Mouse (Mus musculus) myocyte (in vitro differentiated cells): ENCODE measurements around the gene Cyb5d2. TPM values are rescaled to one million over a fixed set of nuclear protein-coding genes. Genes with fewer than 3 reads are reported as not detected.

Experiments used
- H3K27me3 ChIP-seq: one replicate; pipeline ENCODE4 v1.6.1; 2011; ENCODE audit not compliant: control insufficient read depth, insufficient read depth, insufficient read length
- H3K36me3 ChIP-seq: one replicate; pipeline ENCODE4 v1.6.1; 2011; ENCODE audit not compliant: control insufficient read depth, insufficient read depth
- H3K4me2 ChIP-seq: one replicate; pipeline ENCODE4 v1.6.1; 2011; ENCODE audit warnings: low read depth, control low read depth
- H3K4me3 ChIP-seq: one replicate; pipeline ENCODE4 v1.5.1; 2011; ENCODE audit warnings: mild to moderate bottlenecking, control low read depth, moderate library complexity
- H3K79me2 ChIP-seq: one replicate; pipeline ENCODE4 v1.6.1; 2011; ENCODE audit not compliant: control insufficient read depth, insufficient read depth
- H3ac ChIP-seq: one replicate; pipeline ENCODE4 v1.6.1; 2011; ENCODE audit not compliant: control insufficient read depth, insufficient read length
- CEBPB ChIP-seq: IDR thresholded peaks from 2 replicates; pipeline ENCODE4 v1.6.1; 2011; ENCODE audit warnings: mild to moderate bottlenecking, moderate library complexity; ENCODE audit not compliant: poor library complexity, insufficient read depth, severe bottlenecking
- E2F4 ChIP-seq: IDR thresholded peaks from one replicate; pipeline ENCODE4 v1.6.1; 2011; ENCODE audit warnings: mild to moderate bottlenecking, control low read depth, moderate library complexity; ENCODE audit not compliant: insufficient read depth
- MAX ChIP-seq: IDR thresholded peaks from one replicate; pipeline ENCODE4 v1.6.1; 2011; ENCODE audit warnings: low read depth, mild to moderate bottlenecking, control low read depth
- MYOD1 ChIP-seq, 3 experiments: IDR thresholded peaks; one replicate each; pipeline ENCODE4 v1.6.1; 2011; ENCODE audit warnings: control low read depth in 2 of 3, low read depth in 2 of 3, mild to moderate bottlenecking in 2 of 3, moderate library complexity in 1 of 3; ENCODE audit not compliant: insufficient read length in 2 of 3, control insufficient read depth in 1 of 3
- MYOG ChIP-seq, 3 experiments: IDR thresholded peaks; one replicate each; pipeline ENCODE4 v1.6.1; 2011; ENCODE audit warnings: control low read depth in 2 of 3, low read depth in 2 of 3, mild to moderate bottlenecking in 2 of 3; ENCODE audit not compliant: insufficient read length in 2 of 3, control insufficient read depth in 1 of 3, insufficient read depth in 1 of 3
- POLR2A ChIP-seq: IDR thresholded peaks from one replicate; pipeline ENCODE4 v1.6.1; 2011; ENCODE audit warnings: low read depth, mild to moderate bottlenecking, control low read depth, moderate library complexity; ENCODE audit not compliant: insufficient read length
- POLR2AphosphoS2 ChIP-seq: IDR thresholded peaks from one replicate; pipeline ENCODE4 v1.6.1; 2011; ENCODE audit warnings: low read depth, control low read depth; ENCODE audit not compliant: insufficient read length
- REST ChIP-seq: IDR thresholded peaks from one replicate; pipeline ENCODE4 v1.6.1; 2011; ENCODE audit warnings: mild to moderate bottlenecking, control low read depth, moderate library complexity; ENCODE audit not compliant: insufficient read depth, insufficient read length
- SRF ChIP-seq: IDR thresholded peaks from one replicate; pipeline ENCODE4 v1.6.1; 2011; ENCODE audit warnings: low read depth; ENCODE audit not compliant: control insufficient read depth, insufficient read length
- TCF12 ChIP-seq: IDR thresholded peaks from one replicate; pipeline ENCODE4 v1.6.1; 2011; ENCODE audit warnings: mild to moderate bottlenecking, control low read depth; ENCODE audit not compliant: poor library complexity, insufficient read depth, severe bottlenecking
- TCF3 ChIP-seq: IDR thresholded peaks from one replicate; pipeline ENCODE4 v1.6.1; 2011; ENCODE audit warnings: low read depth, control low read depth; ENCODE audit not compliant: insufficient read length
- USF1 ChIP-seq: IDR thresholded peaks from one replicate; pipeline ENCODE4 v1.6.1; 2011; ENCODE audit warnings: low read depth, mild to moderate bottlenecking, control low read depth, moderate library complexity
- polyA plus RNA-seq: library from polyadenylated mRNA; unstranded; fragments of >200 nt; fragmentation: generic; extraction: Trizol; gene quantifications from one replicate; pipeline ENCODE4 v1.2.1, GENCODE M21; 2012; ENCODE audit warnings: missing spikeins

Gene Cyb5d2
- polyA plus RNA-seq, 1 experiment, result 6.9 TPM

DNA sequence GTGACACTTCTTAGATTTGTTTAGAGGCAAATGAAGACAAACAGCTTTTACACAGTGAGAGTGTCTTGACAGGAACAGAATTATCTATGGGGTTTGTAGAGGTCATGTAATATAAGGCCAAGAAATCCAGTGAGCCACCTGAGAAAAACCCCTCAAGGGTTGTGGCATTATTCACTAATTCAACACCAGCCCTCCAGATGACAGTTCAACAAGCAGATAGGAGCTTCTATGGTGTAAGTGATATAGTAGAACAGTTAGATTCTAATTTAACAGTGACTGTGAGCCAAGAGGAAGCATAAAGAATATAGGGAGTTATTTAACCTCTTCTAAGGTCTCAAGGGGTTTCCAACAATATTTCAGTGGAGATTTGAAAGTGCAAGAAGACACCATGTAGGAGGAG is 2.2 kb upstream of the Cyb5d2 start:
- Histone ChIP-seq H3K4me3 (no peak overlapping the region), H3K36me3 (no peaks in the 10 kb centered on the region), H3K4me2 (no peak overlapping the region), H3ac (no peak overlapping the region), H3K79me2 (peaks cover 65% of the 10 kb centered on the region), H3K27me3 (no peaks in the 10 kb centered on the region)
- TF ChIP-seq POLR2AphosphoS2 (no peak), MAX (no peak), USF1 (no peak), REST (no peak), SRF (no peak), CEBPB (no peak), MYOD1 (IDR thresholded peaks at IDR 0.05; ENCODE audit: control insufficient read depth in 1 of 3, insufficient read length in 2 of 3, low read depth in 2 of 3) (no peak), MYOG (IDR thresholded peaks at IDR 0.05; ENCODE audit: control insufficient read depth in 1 of 3, insufficient read depth in 1 of 3, insufficient read length in 2 of 3, low read depth in 2 of 3) (no peak), E2F4 (no peak), POLR2A (no peak), TCF3 (no peak), TCF12 (no peak)

DNA sequence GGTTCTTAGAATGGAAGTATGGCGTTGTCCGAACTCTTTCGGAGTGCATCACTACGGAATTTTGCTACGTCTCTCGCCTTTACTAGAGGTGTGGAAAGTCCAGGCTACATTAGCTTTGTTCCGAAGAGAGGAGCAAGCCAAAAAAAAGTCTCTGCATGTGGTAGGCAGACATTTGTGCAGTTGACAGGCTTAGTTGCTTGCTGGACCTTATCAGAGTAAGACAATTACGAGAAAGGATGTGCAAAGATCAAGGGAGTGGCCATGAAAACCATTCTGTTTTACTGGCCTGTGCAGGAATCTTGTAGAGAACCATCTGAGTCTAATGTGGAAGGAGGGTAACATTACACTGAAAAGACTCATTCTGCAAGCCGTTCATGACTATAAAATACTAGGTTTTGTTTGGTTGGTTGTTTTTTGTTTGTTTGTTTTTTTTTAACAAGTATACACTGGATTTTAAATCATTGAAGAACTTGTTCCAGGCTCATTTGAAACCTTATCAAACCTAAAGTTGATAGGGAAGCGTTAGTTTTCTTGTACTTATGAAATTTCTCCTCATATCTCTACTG is 914 bp upstream of the Cyb5d2 start:
- H3K36me3 ChIP-seq, result no peaks in the 10 kb centered on the region
- peak overlapping the region; percentile 84 for H3K4me2 ChIP-seq
- H3K4me3 ChIP-seq, result peak overlapping the region; percentile 89
- TF ChIP-seq TCF3 (no peak), MYOG (IDR thresholded peaks at IDR 0.05; ENCODE audit: control insufficient read depth in 1 of 3, insufficient read depth in 1 of 3, insufficient read length in 2 of 3, low read depth in 2 of 3) (no peak), E2F4 (no peak), TCF12 (no peak), MYOD1 (IDR thresholded peaks at IDR 0.05; ENCODE audit: control insufficient read depth in 1 of 3, insufficient read length in 2 of 3, low read depth in 2 of 3) (no peak), REST (no peak), POLR2A (no peak), SRF (no peak), POLR2AphosphoS2 (no peak)
- H3ac ChIP-seq, result peak overlapping the region; percentile 95
- no peaks in the 10 kb centered on the region for H3K27me3 ChIP-seq
- peaks cover 63% of the 10 kb centered on the region for H3K79me2 ChIP-seq

DNA sequence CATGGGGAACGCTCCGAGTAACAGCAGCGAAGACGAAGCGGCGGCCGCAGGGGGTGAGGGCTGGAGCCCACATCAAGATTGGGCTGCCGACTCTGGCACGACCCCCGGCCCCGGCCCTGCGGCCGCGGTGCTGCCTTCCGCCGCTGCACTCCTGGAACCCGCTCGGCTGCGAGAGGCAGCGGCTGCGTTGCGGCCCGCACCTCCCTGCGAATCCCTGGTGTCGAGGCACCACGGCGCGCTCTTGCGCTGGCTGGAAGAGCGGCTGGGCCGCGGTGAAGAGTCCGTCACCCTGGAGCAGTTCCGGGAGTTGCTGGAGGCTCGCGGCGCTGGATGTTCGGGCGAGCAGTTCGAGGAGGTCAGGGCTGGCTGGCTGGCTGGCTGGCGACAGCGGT is 350 bp upstream of the Cyb5d2 start:
- TF ChIP-seq POLR2AphosphoS2, result no peak
- no peak for TF ChIP-seq MYOG (IDR thresholded peaks at IDR 0.05; ENCODE audit: control insufficient read depth in 1 of 3, insufficient read depth in 1 of 3, insufficient read length in 2 of 3, low read depth in 2 of 3)
- TF ChIP-seq TCF3, result no peak
- no peak for TF ChIP-seq POLR2A
- TF ChIP-seq USF1, result no peak
- no peak for TF ChIP-seq MYOD1 (IDR thresholded peaks at IDR 0.05; ENCODE audit: control insufficient read depth in 1 of 3, insufficient read length in 2 of 3, low read depth in 2 of 3)
- no peak for TF ChIP-seq E2F4
- no peak for TF ChIP-seq TCF12
- no peak for TF ChIP-seq CEBPB
- TF ChIP-seq MAX, result no peak
- no peak for TF ChIP-seq REST
- no peak for TF ChIP-seq SRF

DNA sequence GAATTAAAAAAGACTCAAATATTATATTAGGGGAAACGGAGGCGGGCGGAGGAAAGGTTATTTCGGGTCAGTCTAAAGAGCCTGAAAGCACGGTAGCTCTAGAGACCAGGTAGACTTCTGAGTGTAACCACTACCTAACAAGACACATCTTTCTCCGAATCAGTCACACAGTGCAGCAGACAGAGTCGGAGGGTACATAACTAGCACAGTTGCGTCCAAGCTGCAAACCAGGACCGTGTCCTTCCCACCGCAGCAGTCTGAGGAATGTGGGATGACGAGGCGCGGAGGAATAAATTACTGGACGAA is 840 bp downstream of the Cyb5d2 start:
- H3K36me3 ChIP-seq, result no peaks in the 10 kb centered on the region
- peaks cover 47% of the 10 kb centered on the region for H3K79me2 ChIP-seq
- TF ChIP-seq SRF (no peak), CEBPB (no peak), TCF3 (no peak), MYOD1 (IDR thresholded peaks at IDR 0.05; ENCODE audit: control insufficient read depth in 1 of 3, insufficient read length in 2 of 3, low read depth in 2 of 3) (no peak), TCF12 (no peak), USF1 (no peak), E2F4 (no peak), MAX (no peak), POLR2AphosphoS2 (no peak), MYOG (IDR thresholded peaks at IDR 0.05; ENCODE audit: control insufficient read depth in 1 of 3, insufficient read depth in 1 of 3, insufficient read length in 2 of 3, low read depth in 2 of 3) (no peak), POLR2A (no peak), REST (no peak)
- H3K27me3 ChIP-seq, result no peaks in the 10 kb centered on the region
- H3ac ChIP-seq, result peak overlapping the region; percentile 95
- H3K4me3 ChIP-seq, result peak overlapping the region; percentile 89
- peak overlapping the region; percentile 71 for H3K4me2 ChIP-seq

More for the DNA sequence above, 350 bp upstream of the Cyb5d2 start:
- H3K4me2 ChIP-seq, result peak overlapping the region; percentile 84
- H3K4me3 ChIP-seq, result peak overlapping the region; percentile 89
- H3ac ChIP-seq, result peak overlapping the region; percentile 95
- H3K27me3 ChIP-seq, result no peaks in the 10 kb centered on the region
- peaks cover 59% of the 10 kb centered on the region for H3K79me2 ChIP-seq
- H3K36me3 ChIP-seq, result no peaks in the 10 kb centered on the region
